31 mouse cellular contexts compared by ENCODE assay signal in genomic region chr10:96711993-96712392, GRCm38 (mm10).
DNase-seq lines count a peak whose midpoint lies in the region; ATAC-seq lines count a peak whose summit lies in the region.
"Had no signal": no experiment of that assay in that cellular context is flagged by ENCODE, and none has a peak within 500 bp of the region (broad histone marks: within the 10 kb centered on the region; RNA-seq: fewer than 3 reads in every experiment).

No protein-coding gene starts in this region.

- no peak for ATAC-seq in embryonic facial prominence, embryonic 11.5 days (replicated peaks; ENCODE audit: insufficient number of reproducible peaks, low FRiP score, low TSS enrichment, low read depth)
- peak; percentile 61 for ATAC-seq in inflammation-experienced regulatory T-cells, adult 6 months
- ATAC-seq: forebrain, embryonic 15.5 days; hindbrain, embryonic 16.5 days; intestine, embryonic 15.5 days; midbrain, embryonic 16.5 days had no signal

- H3K9me3 ChIP-seq in embryonic facial prominence, embryonic 11.5 days (replicated peaks; ENCODE audit: control insufficient read depth, low read length) = no peaks in the 10 kb centered on the region
- H3K9me3 ChIP-seq: embryonic facial prominence, embryonic 12.5 days; forebrain, embryonic 10.5 days; forebrain, embryonic 15.5 days; heart, embryonic 12.5 days; intestine, embryonic 15.5 days; limb, embryonic 10.5 days; limb, embryonic 15.5 days; liver, embryonic 15.5 days; midbrain, embryonic 10.5 days; stomach, embryonic 15.5 days had no signal

- peak; percentile 19 to 70 for DNase-seq in heart, adult 9 months (ENCODE audit: low spot score in 2 of 2)
- no peak for DNase-seq in heart, postnatal 10 days
- peak; percentile 15 for DNase-seq in adipocyte (ENCODE audit: low spot score)
- peak; percentile 16 for DNase-seq in embryonic facial prominence, embryonic 11.5 days (ENCODE audit: low spot score)
- no peak for DNase-seq in left cerebral cortex, adult 9 months (ENCODE audit: low spot score in 2 of 2)
- no peak for DNase-seq in lung, postnatal 25 days (ENCODE audit: low spot score)
- no peak for DNase-seq in layer of hippocampus, adult 18-20 months (ENCODE audit: low spot score in 2 of 2)
- DNase-seq: adrenal gland, postnatal 14 days; cerebellum, adult 18-20 months; cerebellum, postnatal 14 days; kidney, adult 2 months; kidney, postnatal 36 days; layer of hippocampus, postnatal 36 days; lung, embryonic 14.5 days; lung, postnatal 14 days; thymus, postnatal 14 days had no signal

- intact Hi-C loops in heart, postnatal 10 days (cut with DNase I) = loop anchor here (10.0 kb wide), 1 partner anchor 497 kb away; no protein-coding TSS in a partner anchor

- no peaks in the 10 kb centered on the region for H3K27me3 ChIP-seq in embryonic facial prominence, embryonic 11.5 days (ENCODE audit: control insufficient read depth, insufficient read depth, low read length)
- H3K27me3 ChIP-seq: CH12.LX; embryonic facial prominence, embryonic 12.5 days; forebrain, embryonic 15.5 days; heart, embryonic 12.5 days; intestine, embryonic 15.5 days; limb, embryonic 15.5 days; liver, embryonic 15.5 days; stomach, embryonic 15.5 days had no signal

- H3K4me3 ChIP-seq in embryonic facial prominence, embryonic 11.5 days (ENCODE audit: low read depth, low read length) = no peak overlapping the region
- H3K4me3 ChIP-seq: embryonic facial prominence, embryonic 12.5 days; forebrain, embryonic 10.5 days; forebrain, embryonic 15.5 days; heart, embryonic 12.5 days; hindbrain, embryonic 10.5 days; intestine, embryonic 15.5 days; limb, embryonic 10.5 days; limb, embryonic 15.5 days; liver, embryonic 15.5 days; midbrain, embryonic 10.5 days; stomach, embryonic 15.5 days had no signal

- H3K4me1 ChIP-seq in embryonic facial prominence, embryonic 11.5 days (ENCODE audit: control insufficient read depth, insufficient read depth, low read length) = no peaks in the 10 kb centered on the region; the same call in 1 of the 2 replicates
- H3K4me1 ChIP-seq: intestine, embryonic 15.5 days; limb, embryonic 10.5 days; limb, embryonic 15.5 days; liver, embryonic 15.5 days; stomach, embryonic 15.5 days had no signal

- 33% methylated on average over 2 of the region's 2 CpGs for WGBS in embryonic facial prominence, embryonic 11.5 days

- no peak overlapping the region for H3K27ac ChIP-seq in embryonic facial prominence, embryonic 11.5 days (replicated peaks; ENCODE audit: low read depth, low read length)
- H3K27ac ChIP-seq: embryonic facial prominence, embryonic 12.5 days; forebrain, embryonic 10.5 days; forebrain, embryonic 15.5 days; hindbrain, embryonic 10.5 days; intestine, embryonic 15.5 days; limb, embryonic 10.5 days; limb, embryonic 15.5 days; liver, embryonic 15.5 days; midbrain, embryonic 10.5 days; stomach, embryonic 15.5 days had no signal

- H3K36me3 ChIP-seq in embryonic facial prominence, embryonic 11.5 days (replicated peaks; ENCODE audit: control insufficient read depth, insufficient read depth, low read depth, low read length) = no peaks in the 10 kb centered on the region
- H3K36me3 ChIP-seq: embryonic facial prominence, embryonic 12.5 days; forebrain, embryonic 10.5 days; forebrain, embryonic 15.5 days; heart, embryonic 12.5 days; hindbrain, embryonic 10.5 days; intestine, embryonic 15.5 days; limb, embryonic 10.5 days; limb, embryonic 15.5 days; liver, embryonic 15.5 days; midbrain, embryonic 10.5 days; stomach, embryonic 15.5 days had no signal

- no peak overlapping the region for H3K9ac ChIP-seq in embryonic facial prominence, embryonic 11.5 days (replicated peaks; ENCODE audit: low read length)
- H3K9ac ChIP-seq: embryonic facial prominence, embryonic 12.5 days; forebrain, embryonic 15.5 days; heart, embryonic 12.5 days; intestine, embryonic 15.5 days; limb, embryonic 15.5 days; liver, embryonic 15.5 days; lung, embryonic 14.5 days; stomach, embryonic 15.5 days had no signal

- no peak overlapping the region for H3K4me2 ChIP-seq in embryonic facial prominence, embryonic 11.5 days (ENCODE audit: low read depth, low read length)
- H3K4me2 ChIP-seq: embryonic facial prominence, embryonic 12.5 days; forebrain, embryonic 15.5 days; heart, embryonic 12.5 days; intestine, embryonic 15.5 days; limb, embryonic 15.5 days; liver, embryonic 15.5 days; lung, embryonic 14.5 days; stomach, embryonic 15.5 days had no signal

Comparison
In these comparisons a context has a peak if more than half of its experiments do, and no peak if none do; other contexts are left out.
1. DNase-seq: peak in heart, adult 9 months (2 of 2), adipocyte (single experiment) and embryonic facial prominence, embryonic 11.5 days (single experiment); none in heart, postnatal 10 days (0 of 2), left cerebral cortex, adult 9 months (0 of 2), lung, postnatal 25 days (single experiment) and layer of hippocampus, adult 18-20 months (0 of 2).